Mouse (Mus musculus): ENCODE measurements around the gene Ift43. TPM values are rescaled to one million over a fixed set of nuclear protein-coding genes. Genes with fewer than 3 reads are reported as not detected.

The Ift43 gene
- total RNA-seq, 2 experiments from 2014 or later, result 30.7 to 34.2 TPM

- no peak for DNase-seq (ENCODE audit: low spot score in 2 of 2)
Observed at GRCm38 (mm10) chr12:86124016-86124415, 41.7 kb downstream of the Ift43 start.

DNA sequence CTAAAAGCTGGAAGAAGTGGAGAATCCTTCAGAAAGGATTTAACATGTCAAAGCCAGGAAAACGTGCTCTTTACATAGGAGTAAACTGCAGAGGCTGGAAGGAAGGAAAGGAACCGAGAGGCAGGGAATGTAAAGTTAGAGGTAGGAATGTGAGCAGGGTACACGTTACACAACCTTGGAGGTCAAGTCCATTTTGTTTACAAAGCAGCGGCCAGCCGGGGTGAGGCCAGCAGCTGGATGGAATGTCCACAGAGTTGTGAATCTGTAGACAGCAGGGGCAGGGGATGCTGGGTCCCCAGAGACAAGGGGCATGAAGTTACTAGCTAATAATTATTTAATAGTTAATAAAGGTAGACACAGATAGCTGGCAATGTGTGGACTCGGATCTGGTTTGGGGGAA lies 45.8 kb downstream of the Ift43 start:
- no peak for DNase-seq (ENCODE audit: low spot score in 2 of 2)

- DNase-seq (ENCODE audit: low spot score in 2 of 2), result no peak
Observed at GRCm38 (mm10) chr12:86129005-86129404, 46.7 kb downstream of the Ift43 start.

DNA sequence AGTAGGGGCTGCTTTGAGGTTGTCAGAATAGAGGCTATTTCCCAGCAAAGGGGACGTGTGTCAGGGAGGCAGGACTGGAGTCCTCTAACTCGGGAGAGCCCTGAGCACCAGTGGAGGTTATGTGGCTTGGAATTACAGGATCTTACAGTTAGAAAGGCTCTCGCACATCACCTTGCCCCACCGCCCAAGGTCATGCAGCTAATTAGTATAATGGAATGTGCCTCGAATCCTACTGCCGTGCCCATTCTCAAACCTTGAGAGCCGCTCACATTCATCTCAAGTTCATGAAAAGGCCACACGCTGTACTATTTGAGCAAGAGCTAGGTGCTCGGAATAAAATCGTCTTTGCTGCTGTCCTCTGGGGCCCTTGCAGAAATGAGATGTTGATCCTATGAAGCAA lies 47.4 kb downstream of the Ift43 start:
- DNase-seq (ENCODE audit: low spot score in 2 of 2), result no peak

- no peak for DNase-seq (ENCODE audit: low spot score in 2 of 2)
Observed at GRCm38 (mm10) chr12:86132799-86133198, 50.5 kb downstream of the Ift43 start.

DNA sequence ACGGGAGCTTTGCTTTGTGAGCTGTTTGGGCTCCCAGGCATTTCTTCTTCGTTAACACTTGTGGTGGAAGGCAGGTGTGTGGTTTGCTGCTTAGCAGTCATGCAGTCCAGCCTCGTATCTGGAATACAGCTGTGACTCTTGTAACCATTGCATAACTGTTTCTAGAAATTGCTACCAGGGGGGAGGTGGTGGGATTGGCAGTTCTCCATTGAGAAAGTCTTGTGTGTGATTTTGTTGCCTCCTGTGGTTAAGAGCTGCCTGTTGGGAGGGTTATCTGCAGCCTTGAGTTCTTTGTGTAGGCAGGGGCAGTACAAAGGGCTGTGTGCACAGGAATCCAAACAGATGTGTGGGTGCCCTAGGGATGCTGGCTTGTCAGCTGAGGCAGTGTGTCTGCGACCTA lies 53.4 kb downstream of the Ift43 start:
- no peak for DNase-seq (ENCODE audit: low spot score in 2 of 2)

- DNase-seq (ENCODE audit: low spot score in 2 of 2), result no peak
Observed at GRCm38 (mm10) chr12:86138696-86139095, 56.4 kb downstream of the Ift43 start.

- DNase-seq (ENCODE audit: low spot score in 2 of 2), result no peak
Observed at GRCm38 (mm10) chr12:86142389-86142788, 60.0 kb downstream of the Ift43 start.

DNA sequence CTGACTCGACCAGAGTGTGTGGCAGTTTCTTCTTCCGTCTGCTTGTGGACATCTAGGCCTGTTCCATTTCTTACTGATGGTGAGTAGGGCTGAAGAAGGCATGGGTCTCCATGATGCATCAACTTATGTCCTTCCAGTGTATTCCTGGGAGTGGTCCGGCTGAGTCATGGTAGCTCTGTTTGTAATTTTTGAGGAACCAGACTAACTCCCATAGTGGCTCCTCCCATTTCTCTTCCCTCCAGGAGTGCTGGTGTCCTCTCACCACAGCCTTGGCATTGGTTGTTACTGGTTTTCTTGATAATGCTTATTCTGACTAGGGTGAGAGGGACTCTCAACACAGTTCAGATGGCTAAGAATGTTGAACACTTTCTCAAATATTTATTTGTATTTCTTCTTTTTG lies 63.9 kb downstream of the Ift43 start:
- no peak for DNase-seq (ENCODE audit: low spot score in 2 of 2)

DNA sequence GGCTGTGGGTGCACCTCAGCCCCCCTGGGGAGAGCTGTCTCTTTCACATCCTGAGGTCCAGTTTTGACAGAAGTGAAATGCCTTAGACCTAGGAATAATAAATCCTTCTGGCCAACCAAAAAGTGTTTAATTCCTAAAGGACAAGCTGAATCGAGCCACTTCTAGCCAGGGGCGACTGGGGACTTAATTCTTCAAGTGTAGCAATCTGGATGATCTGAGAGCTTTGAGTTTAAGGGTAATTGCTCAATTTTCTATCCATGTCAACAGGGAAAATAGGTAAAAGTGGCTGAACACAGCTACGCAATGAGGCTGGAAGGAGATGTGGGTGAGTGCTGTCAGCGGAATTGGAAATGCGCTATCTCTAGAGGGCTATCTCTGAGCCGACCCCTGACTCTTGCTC lies 65.9 kb downstream of the Ift43 start:
- no peak for DNase-seq (ENCODE audit: low spot score in 2 of 2)

DNA sequence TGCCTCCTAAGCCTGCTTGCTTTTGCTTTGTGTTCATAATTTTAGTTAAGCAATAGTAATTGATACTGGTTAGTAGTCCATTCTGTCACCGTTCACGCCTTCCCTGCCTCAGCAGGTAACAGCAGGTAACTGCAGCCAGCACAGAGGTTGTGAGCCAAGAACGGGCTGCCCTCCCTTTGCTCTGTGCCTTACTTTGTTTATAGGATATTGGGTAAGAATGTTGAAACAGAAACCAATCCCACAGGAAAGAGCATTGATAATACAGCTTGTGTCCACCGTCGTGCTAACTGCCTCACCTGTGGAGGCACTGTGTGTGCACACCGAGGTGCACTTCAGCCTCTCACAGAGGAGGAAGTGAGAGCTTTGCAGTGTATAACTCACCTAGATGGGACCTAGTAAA lies 66.7 kb downstream of the Ift43 start:
- no peak for DNase-seq (ENCODE audit: low spot score in 2 of 2)

GRCm38 (mm10) chr12:86151941-86152340 lies 69.6 kb downstream of the Ift43 start:
- no peak for DNase-seq (ENCODE audit: low spot score in 2 of 2)

DNA sequence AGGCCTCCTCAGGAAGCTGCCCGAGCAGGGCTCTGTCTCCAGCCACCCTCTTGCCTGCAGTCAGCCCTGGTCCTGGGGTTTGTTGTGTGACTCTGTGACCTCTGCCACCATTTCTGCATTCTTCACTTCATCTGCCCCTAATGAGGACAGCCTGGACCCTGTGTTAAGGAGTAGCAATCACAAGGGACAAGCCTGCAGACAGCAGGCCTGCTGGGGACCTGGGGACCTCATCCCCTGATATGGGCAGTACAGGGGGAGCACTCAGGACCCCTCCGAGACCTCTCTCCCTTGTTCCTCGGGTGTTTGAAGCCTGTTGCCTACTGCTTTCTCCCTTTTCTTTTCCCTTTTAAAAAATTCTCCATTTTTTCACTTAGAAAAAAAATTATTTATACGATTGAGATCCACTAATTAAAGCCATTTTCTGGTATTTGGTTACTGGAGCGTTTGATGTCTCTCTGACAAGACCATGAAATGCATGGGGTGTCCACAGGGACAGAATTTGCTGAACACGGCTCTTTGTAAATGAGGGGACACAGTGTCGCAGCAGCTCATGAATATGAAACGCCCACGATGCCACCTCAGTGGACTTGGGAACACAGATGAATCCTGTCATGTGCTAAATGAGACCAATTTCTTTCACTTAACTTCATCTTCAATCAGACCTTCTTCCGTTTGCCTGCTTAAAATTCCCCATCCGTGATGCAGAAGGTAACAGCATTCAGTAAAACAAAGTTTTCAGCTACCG lies 71.0 kb downstream of the Ift43 start:
- no peak for DNase-seq (ENCODE audit: low spot score in 2 of 2)

GRCm38 (mm10) chr12:86155176-86155575 lies 72.8 kb downstream of the Ift43 start:
- DNase-seq (ENCODE audit: low spot score in 2 of 2), result no peak

DNA sequence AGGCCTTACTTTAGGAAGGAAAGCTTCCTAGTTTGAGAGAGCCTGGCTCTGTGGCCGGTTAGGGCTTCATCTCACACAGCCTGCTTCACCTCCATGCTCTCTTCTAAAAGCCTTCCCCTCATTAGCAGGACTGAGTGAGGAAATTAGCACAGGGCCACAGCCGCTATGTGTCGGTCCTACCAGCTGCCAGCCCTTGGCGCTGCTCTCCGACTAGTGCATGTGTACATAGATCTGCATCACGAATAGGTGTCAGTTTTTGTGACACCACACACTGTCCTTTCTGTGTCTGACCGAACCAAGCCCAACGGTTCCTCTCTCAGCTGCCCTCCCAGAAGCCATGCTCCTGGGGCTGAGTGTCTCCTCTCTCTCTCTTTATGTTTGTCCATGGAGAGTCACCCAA lies 74.8 kb downstream of the Ift43 start:
- no peak for DNase-seq (ENCODE audit: low spot score in 2 of 2)

DNA sequence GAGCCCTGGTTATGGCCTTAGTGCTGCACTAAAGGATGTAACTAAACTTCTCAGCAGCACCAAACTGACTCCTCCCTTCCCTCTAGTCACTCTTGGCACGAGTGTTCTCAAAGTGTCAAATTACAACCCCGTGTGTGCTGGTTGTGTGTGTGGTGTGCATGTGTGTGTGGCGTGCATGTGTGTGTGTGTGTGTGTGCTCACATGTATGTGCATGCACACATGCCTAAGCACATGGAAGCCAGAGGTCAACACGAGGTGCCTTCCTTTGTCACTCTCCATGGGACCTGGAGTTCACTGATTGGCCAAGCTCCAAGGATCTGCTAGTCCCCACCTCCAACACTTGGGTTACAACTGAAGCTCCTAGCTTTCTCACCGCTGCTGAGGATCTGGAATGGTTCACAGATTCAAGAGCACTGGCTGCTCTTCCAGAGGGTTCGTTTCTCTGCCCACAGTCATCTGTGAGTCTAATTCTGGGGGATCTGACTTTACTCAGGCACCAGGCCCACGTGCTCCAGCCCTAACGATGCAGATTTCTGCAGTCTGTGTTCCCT lies 75.6 kb downstream of the Ift43 start:
- no peak for DNase-seq (ENCODE audit: low spot score in 2 of 2)

GRCm38 (mm10) chr12:86158689-86159483 lies 76.5 kb downstream of the Ift43 start:
- no peak for DNase-seq (ENCODE audit: low spot score in 2 of 2)

DNA sequence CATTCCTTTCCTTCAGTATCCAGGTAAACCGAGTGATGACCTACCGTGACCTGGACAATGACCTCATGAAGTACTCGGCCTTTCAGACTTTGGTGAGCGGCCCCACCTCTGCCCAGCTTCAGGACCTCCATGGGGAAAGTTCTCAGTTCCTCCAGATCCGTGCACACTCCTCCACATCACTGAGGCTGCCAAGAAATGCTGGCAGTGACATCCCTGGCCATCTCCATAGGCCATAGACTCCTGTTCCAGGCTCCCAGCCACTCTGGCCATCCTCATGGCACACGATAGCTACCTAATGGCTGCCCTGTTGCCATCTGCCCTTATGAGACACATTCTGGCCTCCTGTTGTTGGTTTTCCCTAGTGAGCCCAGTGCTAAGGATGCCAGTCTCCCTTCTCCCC lies 79.1 kb downstream of the Ift43 start:
- no peak for DNase-seq (ENCODE audit: low spot score in 2 of 2)

- DNase-seq (ENCODE audit: low spot score in 2 of 2), result no peak
Observed at GRCm38 (mm10) chr12:86161942-86162341, 79.6 kb downstream of the Ift43 start.

DNA sequence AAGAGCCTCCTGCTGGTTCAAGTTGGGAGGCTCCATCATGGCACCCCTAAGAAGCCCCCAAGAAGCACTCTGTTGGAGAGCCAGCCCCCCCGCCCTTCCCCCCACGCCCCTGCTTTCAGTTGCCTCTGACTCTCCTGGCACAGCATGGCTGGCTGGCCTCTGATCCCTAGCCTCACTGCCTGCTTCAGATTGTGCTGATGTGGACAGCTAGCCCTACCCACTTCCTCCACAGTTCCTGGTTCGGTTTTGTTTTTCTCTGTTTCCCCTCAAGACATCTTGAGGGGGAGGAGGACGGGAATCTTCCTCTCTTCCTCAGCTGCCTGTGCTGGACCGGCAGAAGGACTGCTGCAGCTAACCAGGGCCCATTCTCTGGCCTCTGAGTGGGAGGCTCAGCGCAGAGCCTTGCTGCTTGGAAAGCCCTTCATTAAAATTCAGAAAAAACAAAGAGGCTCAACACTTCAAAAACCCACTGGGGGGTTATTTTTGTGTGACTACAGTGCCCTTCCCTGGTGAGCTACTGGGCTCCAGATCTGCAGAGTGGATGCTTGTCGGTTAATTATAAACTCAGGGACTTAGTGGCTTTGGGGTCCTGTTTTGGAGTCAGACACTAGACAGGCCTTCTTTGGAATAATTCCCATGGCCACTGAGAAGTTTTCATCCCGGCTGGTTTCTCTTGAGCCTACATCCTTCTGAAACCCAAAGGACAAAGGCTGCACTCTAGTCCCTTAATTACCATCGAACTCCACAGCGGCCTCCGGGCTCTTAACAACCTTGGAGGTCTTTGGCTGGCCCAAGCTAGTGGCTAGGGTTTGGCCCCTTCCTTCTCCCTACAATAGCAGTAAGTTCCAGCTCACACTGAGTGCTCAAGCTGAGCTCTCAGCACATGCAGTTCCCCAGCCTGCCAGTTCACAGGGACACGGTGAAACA lies 80.8 kb downstream of the Ift43 start:
- DNase-seq (ENCODE audit: low spot score in 2 of 2), result no peak

GRCm38 (mm10) chr12:86166244-86166643 lies 83.9 kb downstream of the Ift43 start:
- DNase-seq (ENCODE audit: low spot score in 2 of 2), result no peak

Measured in adrenal gland, postnatal 4 days (tissue).